Mouse (Mus musculus) retina, postnatal 1 day (tissue): ENCODE measurements around the gene Prkci.

Source experiments
- DNase-seq: peaks from one replicate; pipeline ENCODE4 v3.0.0-alpha.2; 2012

Gene Prkci

GRCm38 (mm10) chr3:30995283-30995898 lies at the start of gene Prkci:
Prkci (plus strand) TSS chr3:30995747.
- DNase-seq, result peak; percentile 98

- DNase-seq, result no peak
These were observed 43.9 kb upstream of the Prkci start for GRCm38 (mm10) chr3:30951652-30952051.

- DNase-seq, result no peak
These were observed 43.1 kb upstream of the Prkci start for GRCm38 (mm10) chr3:30952273-30953070.

- DNase-seq, result no peak
These were observed 39.2 kb upstream of the Prkci start for GRCm38 (mm10) chr3:30956327-30956726.

GRCm38 (mm10) chr3:30958709-30959108 lies 36.8 kb upstream of the Prkci start:
- no peak for DNase-seq

- no peak for DNase-seq
These were observed 35.4 kb upstream of the Prkci start for GRCm38 (mm10) chr3:30959868-30960831.

- DNase-seq, result no peak
These were observed 32.4 kb upstream of the Prkci start for GRCm38 (mm10) chr3:30963100-30963499.

GRCm38 (mm10) chr3:30964216-30964615 lies 31.3 kb upstream of the Prkci start:
- DNase-seq, result no peak

- no peak for DNase-seq
These were observed 29.9 kb upstream of the Prkci start for GRCm38 (mm10) chr3:30965644-30966043.

GRCm38 (mm10) chr3:30968531-30969092 lies 26.9 kb upstream of the Prkci start:
- peak; percentile 59 for DNase-seq

GRCm38 (mm10) chr3:30969104-30969581 lies 26.4 kb upstream of the Prkci start, which contains the start of gene Phc3:
Phc3 (minus strand) TSS chr3:30969415.
- peak; percentile 99 for DNase-seq

GRCm38 (mm10) chr3:30975102-30975754 lies 20.3 kb upstream of the Prkci start:
- peak; percentile 85 for DNase-seq

GRCm38 (mm10) chr3:30976991-30977603 lies 18.4 kb upstream of the Prkci start:
- no peak for DNase-seq

GRCm38 (mm10) chr3:30981616-30982380 lies 13.7 kb upstream of the Prkci start:
- DNase-seq, result no peak

GRCm38 (mm10) chr3:30982924-30983536 lies 12.5 kb upstream of the Prkci start:
- no peak for DNase-seq

GRCm38 (mm10) chr3:30987396-30988318 lies 7.9 kb upstream of the Prkci start:
- no peak for DNase-seq

GRCm38 (mm10) chr3:30992161-30992560 lies 3.4 kb upstream of the Prkci start:
- DNase-seq, result no peak

- no peak for DNase-seq
These were observed 2.4 kb upstream of the Prkci start for GRCm38 (mm10) chr3:30993066-30993573.

- no peak for DNase-seq
These were observed 688 bp upstream of the Prkci start for GRCm38 (mm10) chr3:30994859-30995258.
